Mouse (Mus musculus): ENCODE data around the gene Fam71f1. TPM values are rescaled to one million over a fixed set of nuclear protein-coding genes. Genes with fewer than 3 reads are reported as not detected.

Gene Fam71f1
- total and polyA plus RNA-seq, 3 experiments = 0.13 TPM; not detected in 2

- Histone ChIP-seq H3K4me1 (ENCODE audit: control insufficient read depth in 1 of 2, insufficient read depth in 2 of 2, low read length in 2 of 2) (peaks cover 0 to 8% of the 10 kb centered on the region in 2 experiments; a peak in 1 of 4 replicates), H3K27ac (ENCODE audit: control insufficient read depth, low read depth, low read length) (no peak overlapping the region), H3K27me3 (ENCODE audit: control insufficient read depth in 1 of 2, insufficient read depth in 2 of 2, low read length in 2 of 2) (no peaks in the 10 kb centered on the region), H3K4me3 (ENCODE audit: control insufficient read depth in 1 of 2, insufficient read depth in 1 of 2, low read depth in 2 of 2, low read length in 2 of 2) (no peak overlapping the region), H3K9ac (ENCODE audit: control insufficient read depth, low read depth, low read length, poor library complexity, severe bottlenecking) (no peak overlapping the region), H3K79me2 (ENCODE audit: control insufficient read depth, insufficient read depth, low read length, poor library complexity) (peaks cover 3% of the 10 kb centered on the region; the same call in 1 of the 2 replicates), H3K36me3 (ENCODE audit: control insufficient read depth in 1 of 2, insufficient read depth in 2 of 2, low read length in 2 of 2) (peaks cover 0 to 6% of the 10 kb centered on the region in 2 experiments; a peak in 3 of 4 replicates), H3K9me3 (replicated peaks; ENCODE audit: insufficient read depth, low read length) (no peaks in the 10 kb centered on the region)
- TF ChIP-seq GATA1 (IDR thresholded peaks at IDR 0.05; ENCODE audit: low read depth, low read length) (peak; percentile 85), RCOR1 (IDR thresholded peaks at IDR 0.05; ENCODE audit: low read depth, low read length) (no peak), TCF12 (IDR thresholded peaks at IDR 0.05; ENCODE audit: low read depth, low read length) (no peak), POLR2AphosphoS2 (IDR thresholded peaks at IDR 0.05; ENCODE audit: low read length) (no peak), JUND (IDR thresholded peaks at IDR 0.05; ENCODE audit: low read depth, low read length) (no peak), TAL1 (IDR thresholded peaks at IDR 0.05; ENCODE audit: low read length) (no peak), SMC3 (IDR thresholded peaks at IDR 0.05; ENCODE audit: low read depth, low read length) (peak; percentile 68), ETS1 (IDR thresholded peaks at IDR 0.05; ENCODE audit: low read depth, low read length) (0 out of 2 replicates have a peak, but pooled peaks have one; percentile 32), ELF1 (IDR thresholded peaks at IDR 0.05; ENCODE audit: low read depth, low read length) (no peak), RAD21 (IDR thresholded peaks at IDR 0.05; ENCODE audit: low read depth, low read length) (peak; percentile 79), MEF2A (IDR thresholded peaks at IDR 0.05; ENCODE audit: extremely low read depth, insufficient replicate concordance, low read depth, low read length, poor library complexity, severe bottlenecking) (no peak), MAX (IDR thresholded peaks at IDR 0.05; ENCODE audit: low read length) (peak; percentile 44; the same call in 1 of the 2 replicates), MYC (IDR thresholded peaks at IDR 0.05; ENCODE audit: low read depth, low read length) (no peak; the same call in 1 of the 2 replicates), E2F4 (IDR thresholded peaks at IDR 0.05; ENCODE audit: borderline replicate concordance, low read depth, low read length) (no peak), SIN3A (IDR thresholded peaks at IDR 0.05; ENCODE audit: low read length) (peak; percentile 55), NELFE (IDR thresholded peaks at IDR 0.05; ENCODE audit: low read depth, low read length) (no peak), EP300 (IDR thresholded peaks at IDR 0.05; ENCODE audit: low read depth in 1 of 2, low read length in 2 of 2) (peak in 1 of 2 experiments; percentile 43; a peak in 1 of 4 replicates), MXI1 (IDR thresholded peaks at IDR 0.05; ENCODE audit: low read depth, low read length) (no peak), NRF1 (IDR thresholded peaks at IDR 0.05; ENCODE audit: insufficient read depth, low read depth, low read length, poor library complexity, severe bottlenecking) (no peak), HCFC1 (IDR thresholded peaks at IDR 0.05; ENCODE audit: low read depth, low read length) (peak; percentile 47; the same call in 1 of the 2 replicates), TBP (IDR thresholded peaks at IDR 0.05; ENCODE audit: low read depth, low read length) (no peak), ZC3H11A (IDR thresholded peaks at IDR 0.05; ENCODE audit: low read depth, low read length) (peak; percentile 60), CTCF (IDR thresholded peaks at IDR 0.05 in 2 of 3, conservative IDR thresholded peaks at IDR 0.05 in 1 of 3; ENCODE audit: control insufficient read depth in 1 of 3, insufficient read depth in 1 of 3, low read depth in 2 of 3, low read length in 3 of 3, poor library complexity in 1 of 3, severe bottlenecking in 1 of 3) (peak; percentile 46 to 81 (median 72))
- peak; percentile 87 for DNase-seq (ENCODE audit: low read depth, low spot score)
These were observed 40.2 kb upstream of the Fam71f1 start for GRCm38 (mm10) chr6:29278513-29279267.
